Mouse (Mus musculus) hindbrain, embryonic 12.5 days (tissue): ENCODE measurements at regions not wholly inside any gene's neighbourhood (a gene's known extent, or its start where the extent isn't known, plus 50 kb on each side); places are given as distances from the start of the nearest gene placed in this dataset.

Experiments used
- ATAC-seq: fragments of 200-750 bp; cut with Nextera tagmentation; 2 replicates; pipeline ENCODE4 v1.8.0; 2017; ENCODE audit warnings: moderate TSS enrichment; ENCODE audit not compliant: low FRiP score
- H3K27ac ChIP-seq: fragments of 300-500 bp; sonication (generic); 2 replicates; pipeline ENCODE4 v1.5.1; 2016; ENCODE audit warnings: mild to moderate bottlenecking
- H3K27me3 ChIP-seq: fragments of 300-500 bp; sonication (generic); 2 replicates; pipeline ENCODE4 v1.6.1; 2016; ENCODE audit warnings: mild to moderate bottlenecking
- H3K36me3 ChIP-seq: fragments of 300-500 bp; sonication (generic); 2 replicates; pipeline ENCODE4 v1.6.1; 2016; ENCODE audit warnings: mild to moderate bottlenecking
- H3K4me1 ChIP-seq: fragments of 300-500 bp; sonication (generic); 2 replicates; pipeline ENCODE4 v1.6.1; 2016
- H3K4me2 ChIP-seq: fragments of 300-500 bp; sonication (generic); replicated peaks from 2 replicates; pipeline ENCODE4 v1.6.1; 2016; ENCODE audit warnings: mild to moderate bottlenecking
- H3K4me3 ChIP-seq: fragments of 300-500 bp; sonication (generic); 2 replicates; pipeline ENCODE4 v1.5.1; 2016; ENCODE audit warnings: mild to moderate bottlenecking
- H3K9ac ChIP-seq: fragments of 300-500 bp; sonication (generic); 2 replicates; pipeline ENCODE4 v1.6.1; 2016; ENCODE audit warnings: mild to moderate bottlenecking, moderate library complexity
- H3K9me3 ChIP-seq: fragments of 300-500 bp; sonication (generic); replicated peaks from 2 replicates; pipeline ENCODE4 v1.6.1; 2016; ENCODE audit warnings: mild to moderate bottlenecking
- WGBS: fragments of 180-500 bp; shearing (Covaris S2); methylation state at CpG from one replicate; pipeline ENCODE4 v1.1.7; 2016; 5-methylcytosine and 5-hydroxymethylcytosine counted together

DNA sequence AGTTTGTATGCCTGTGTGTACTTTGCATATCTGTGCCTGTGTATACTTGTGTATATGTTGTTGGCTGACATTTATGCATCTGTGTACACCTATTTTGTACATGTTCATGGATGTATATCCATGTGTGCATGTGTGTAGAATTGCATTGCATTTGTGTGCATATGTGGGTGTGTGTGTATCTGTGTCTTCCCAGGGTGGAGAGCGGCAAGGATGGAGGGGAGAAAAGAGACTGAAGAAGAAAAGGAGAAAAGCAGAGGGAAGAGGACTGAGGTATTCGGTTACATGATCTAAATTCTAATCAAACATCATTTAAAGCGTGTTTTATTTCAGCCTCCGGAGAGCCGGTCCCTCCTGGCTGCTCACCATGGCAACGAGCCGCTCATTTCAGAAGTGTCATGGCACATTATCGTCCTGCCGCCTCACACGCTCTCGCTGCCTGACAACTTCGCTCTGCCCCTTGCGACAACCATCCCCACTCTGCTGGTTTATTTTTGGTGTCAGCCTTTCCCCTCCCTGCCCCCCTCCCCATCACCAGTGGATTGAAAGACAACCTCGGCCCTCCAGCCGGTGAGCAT is 58.6 kb downstream of the Mrm1 start:
- Histone ChIP-seq H3K27ac (peak overlapping the region; percentile 86), H3K4me2 (peak overlapping the region; percentile 38), H3K36me3 (no peaks in the 10 kb centered on the region), H3K27me3 (peaks cover 41% of the 10 kb centered on the region), H3K9ac (0 out of 2 replicates have a peak overlapping the region, but pooled peaks have one; percentile 18), H3K9me3 (no peaks in the 10 kb centered on the region), H3K4me3 (no peak overlapping the region), H3K4me1 (peaks cover 54% of the 10 kb centered on the region)
- peak; percentile 81 for ATAC-seq
- 12% methylated on average over 15 of the region's 15 CpGs for WGBS

DNA sequence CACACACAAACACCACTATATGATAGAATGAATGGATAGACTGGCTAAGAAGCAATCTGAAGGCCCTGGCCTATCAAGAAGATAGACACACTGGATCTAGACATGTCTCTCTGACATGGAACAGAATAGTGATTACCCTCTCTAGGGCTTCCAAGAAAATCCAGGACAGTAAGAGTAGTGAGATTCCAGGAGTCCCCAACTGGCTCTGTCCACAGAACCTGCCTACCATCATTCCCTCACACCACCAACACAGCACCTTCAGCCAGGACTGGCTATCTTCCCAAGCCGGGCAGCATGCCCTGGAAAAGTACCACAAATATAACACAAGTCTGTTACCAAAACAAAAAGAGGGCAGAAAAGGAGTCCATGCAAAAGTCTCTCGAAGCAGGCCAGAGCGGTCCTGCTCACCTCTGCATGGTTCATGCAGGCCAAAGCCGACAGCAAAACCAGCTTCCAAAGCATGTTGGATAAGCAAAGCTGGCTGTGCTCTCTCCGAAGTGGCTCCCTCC is 59.8 kb downstream of the Mrm1 start:
- no peak overlapping the region for H3K4me3 ChIP-seq
- peaks cover 45% of the 10 kb centered on the region for H3K4me1 ChIP-seq
- WGBS, result 88% methylated on average over 5 of the region's 5 CpGs
- 0 out of 2 replicates have a peak overlapping the region, but pooled peaks have one; percentile 86 for H3K27ac ChIP-seq
- ATAC-seq, result no peak
- H3K36me3 ChIP-seq, result no peaks in the 10 kb centered on the region
- no peak overlapping the region for H3K4me2 ChIP-seq
- no peaks in the 10 kb centered on the region for H3K9me3 ChIP-seq
- H3K27me3 ChIP-seq, result peaks cover 29% of the 10 kb centered on the region
- no peak overlapping the region for H3K9ac ChIP-seq

DNA sequence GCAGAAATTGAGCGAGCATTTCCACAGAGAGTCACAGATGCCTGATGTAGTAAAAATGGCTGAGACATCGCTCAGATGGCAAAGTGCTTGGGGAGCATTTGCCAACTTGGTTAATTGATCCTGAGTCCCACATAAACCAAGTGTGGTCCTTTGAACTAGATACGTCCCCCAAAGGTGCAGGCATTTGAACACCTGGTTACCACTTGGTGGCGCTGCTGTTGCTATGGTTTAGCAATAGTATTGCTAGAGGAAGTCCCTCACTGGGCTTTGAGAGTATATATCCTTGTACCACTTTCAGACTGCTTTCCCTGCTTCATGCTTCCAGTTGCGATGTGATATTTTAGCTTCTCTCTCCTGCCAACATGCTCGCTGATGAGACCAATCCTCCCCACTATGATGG is 67.3 kb downstream of the Mrm1 start:
- Histone ChIP-seq H3K4me2 (no peak overlapping the region), H3K27ac (no peak overlapping the region), H3K4me1 (peaks cover 21% of the 10 kb centered on the region), H3K27me3 (peaks cover 22% of the 10 kb centered on the region; the same call in 1 of the 2 replicates), H3K9ac (no peak overlapping the region), H3K36me3 (no peaks in the 10 kb centered on the region), H3K4me3 (no peak overlapping the region), H3K9me3 (no peaks in the 10 kb centered on the region)
- ATAC-seq, result no peak
- WGBS, result 75% methylated on average over 6 of the region's 6 CpGs

DNA sequence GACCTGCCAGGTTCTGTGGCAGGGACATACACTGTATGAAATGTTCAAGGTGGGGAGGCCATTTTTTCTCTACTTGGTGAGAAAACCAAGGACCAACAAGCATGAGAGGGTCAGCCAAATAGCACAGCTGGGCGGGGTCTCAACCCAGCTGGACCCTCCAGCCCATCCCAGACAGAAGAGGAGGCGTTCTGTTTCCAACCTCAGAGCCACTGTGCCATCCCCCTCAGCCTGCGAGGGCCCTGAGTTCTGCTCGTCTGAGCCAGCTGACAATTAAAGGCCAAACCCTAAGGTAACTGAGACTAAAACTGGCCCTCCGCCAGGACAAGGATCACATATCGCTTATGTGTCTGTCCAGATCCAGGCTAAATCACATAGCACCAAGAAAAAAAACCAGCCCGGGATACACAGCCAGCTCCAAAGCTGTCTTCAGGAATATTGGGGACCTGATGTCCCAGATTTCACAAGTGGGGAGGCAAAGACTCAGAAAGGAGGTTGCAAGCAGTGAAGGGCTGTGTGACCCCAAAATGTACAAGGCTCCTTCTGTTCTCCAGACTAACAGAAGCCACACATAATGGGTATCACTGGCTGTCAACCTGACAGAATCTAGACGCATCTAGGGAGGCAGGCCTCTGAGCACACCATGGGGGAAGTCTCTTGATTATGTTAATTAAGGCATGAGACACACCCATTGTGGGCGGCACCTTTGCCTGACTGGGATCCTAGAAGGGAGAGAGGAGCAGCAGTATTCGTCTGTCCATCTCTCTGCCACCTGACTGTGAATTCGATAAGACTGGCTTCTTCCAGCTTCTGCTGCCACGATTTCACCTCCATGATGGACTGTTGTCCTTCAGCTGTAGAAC is 69.6 kb downstream of the Mrm1 start:
- Histone ChIP-seq H3K9ac (no peak overlapping the region), H3K4me2 (no peak overlapping the region), H3K4me3 (no peak overlapping the region), H3K27me3 (peaks cover 16% of the 10 kb centered on the region; the same call in 1 of the 2 replicates), H3K27ac (peak overlapping the region; percentile 36), H3K36me3 (no peaks in the 10 kb centered on the region), H3K4me1 (peaks cover 29% of the 10 kb centered on the region), H3K9me3 (no peaks in the 10 kb centered on the region)
- 40% methylated on average over 12 of the region's 12 CpGs for WGBS
- peak; percentile 74 for ATAC-seq

DNA sequence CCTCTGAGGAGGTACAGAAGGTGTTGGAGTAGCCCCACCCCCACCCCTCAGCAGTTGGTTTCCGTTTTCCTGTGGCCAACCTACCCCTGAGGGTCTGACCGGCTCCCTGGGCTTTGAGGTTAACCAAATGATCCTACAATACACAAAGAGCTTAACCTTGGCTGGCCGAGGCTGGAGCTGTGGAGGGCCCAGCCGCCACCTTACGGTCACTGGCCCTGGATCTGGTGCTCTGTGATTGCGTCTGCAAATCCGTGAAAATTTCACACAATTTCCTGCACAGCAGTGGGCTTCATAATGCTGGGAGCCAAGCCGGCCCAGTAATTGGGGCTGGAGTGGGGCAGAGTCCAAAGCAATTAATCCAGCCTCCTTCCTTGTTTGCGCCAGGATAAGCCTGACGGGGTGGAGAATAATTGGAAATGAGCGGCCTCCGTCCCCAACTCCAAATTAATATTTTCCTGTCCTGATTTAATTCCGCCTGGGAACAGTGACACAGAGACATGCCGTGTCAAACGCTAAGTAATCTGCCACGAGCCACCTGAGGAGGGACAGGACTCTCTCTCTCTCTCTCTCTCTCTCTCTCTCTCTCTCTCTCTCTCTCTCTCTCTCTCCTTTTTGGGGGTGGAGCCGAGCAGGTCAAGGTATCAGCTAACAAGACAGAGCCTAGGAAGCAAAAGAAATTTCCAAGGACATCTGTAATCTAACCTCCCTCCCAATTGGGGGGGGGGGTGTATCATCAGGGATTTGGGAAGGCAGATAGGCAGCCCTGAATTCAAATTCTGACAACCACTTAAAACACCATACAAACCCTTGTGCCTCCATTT is 80.3 kb downstream of the Mrm1 start:
- no peak overlapping the region for H3K4me3 ChIP-seq
- no peaks in the 10 kb centered on the region for H3K36me3 ChIP-seq
- H3K4me1 ChIP-seq, result peaks cover 11% of the 10 kb centered on the region
- H3K9me3 ChIP-seq, result no peaks in the 10 kb centered on the region
- H3K27me3 ChIP-seq, result peaks cover 8% of the 10 kb centered on the region
- no peak for ATAC-seq
- H3K9ac ChIP-seq, result no peak overlapping the region
- no peak overlapping the region for H3K4me2 ChIP-seq
- WGBS, result 14% methylated on average over 17 of the region's 17 CpGs
- H3K27ac ChIP-seq, result peak overlapping the region; percentile 61

DNA sequence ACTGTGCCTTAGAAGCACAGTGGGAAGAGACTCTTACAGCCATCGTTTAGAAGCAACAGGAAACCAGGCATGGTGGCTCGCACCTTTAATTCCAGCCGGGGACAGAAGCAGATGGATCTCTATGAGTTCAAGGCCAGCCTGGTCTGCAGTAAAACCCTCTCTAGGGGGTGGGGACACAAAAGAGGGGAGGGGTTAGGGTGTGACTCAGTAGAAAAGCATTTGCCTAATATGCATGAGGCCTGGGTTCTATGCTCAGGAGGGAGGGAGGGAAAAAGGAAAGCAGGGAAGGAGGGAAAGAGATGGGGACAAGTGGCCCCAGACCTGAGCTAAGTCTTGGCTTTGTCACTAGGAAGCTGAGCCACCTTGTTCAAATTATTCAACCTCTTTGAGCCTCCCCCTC is 81.2 kb downstream of the Mrm1 start:
- no peak overlapping the region for H3K4me2 ChIP-seq
- H3K36me3 ChIP-seq, result no peaks in the 10 kb centered on the region
- peaks cover 8% of the 10 kb centered on the region for H3K27me3 ChIP-seq
- ATAC-seq, result no peak
- 64% methylated on average over 3 of the region's 3 CpGs for WGBS
- no peak overlapping the region for H3K4me3 ChIP-seq
- no peak overlapping the region for H3K27ac ChIP-seq
- H3K9me3 ChIP-seq, result no peaks in the 10 kb centered on the region
- H3K9ac ChIP-seq, result no peak overlapping the region
- peaks cover 11% of the 10 kb centered on the region for H3K4me1 ChIP-seq

DNA sequence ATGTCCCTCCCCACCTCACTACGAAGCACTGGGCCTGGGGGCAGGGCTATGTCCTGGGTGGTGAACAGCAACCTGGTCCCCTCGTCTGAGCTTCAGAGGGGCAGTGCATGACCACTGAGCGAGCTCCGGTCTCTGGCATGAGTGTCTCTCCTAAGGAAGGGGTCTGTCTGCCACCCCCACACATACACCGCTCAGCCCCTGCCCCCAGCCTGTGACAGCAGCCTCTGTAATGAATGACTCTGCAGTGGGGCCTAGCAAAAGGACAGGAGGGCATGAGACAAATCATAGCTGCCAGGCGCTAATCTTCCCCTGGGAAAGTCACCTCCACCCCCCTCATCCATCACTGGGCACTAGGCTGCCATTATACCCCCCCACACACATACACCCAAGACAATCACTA is 87.4 kb downstream of the Mrm1 start:
- H3K4me1 ChIP-seq, result peaks cover 32% of the 10 kb centered on the region
- ATAC-seq, result peak; percentile 58; the same call in 1 of the 2 replicates
- no peaks in the 10 kb centered on the region for H3K27me3 ChIP-seq
- H3K4me3 ChIP-seq, result no peak overlapping the region
- WGBS, result 47% methylated on average over 6 of the region's 6 CpGs
- H3K27ac ChIP-seq, result peak overlapping the region; percentile 30; the same call in 1 of the 2 replicates
- H3K9ac ChIP-seq, result no peak overlapping the region
- no peak overlapping the region for H3K4me2 ChIP-seq
- no peaks in the 10 kb centered on the region for H3K36me3 ChIP-seq
- no peaks in the 10 kb centered on the region for H3K9me3 ChIP-seq

DNA sequence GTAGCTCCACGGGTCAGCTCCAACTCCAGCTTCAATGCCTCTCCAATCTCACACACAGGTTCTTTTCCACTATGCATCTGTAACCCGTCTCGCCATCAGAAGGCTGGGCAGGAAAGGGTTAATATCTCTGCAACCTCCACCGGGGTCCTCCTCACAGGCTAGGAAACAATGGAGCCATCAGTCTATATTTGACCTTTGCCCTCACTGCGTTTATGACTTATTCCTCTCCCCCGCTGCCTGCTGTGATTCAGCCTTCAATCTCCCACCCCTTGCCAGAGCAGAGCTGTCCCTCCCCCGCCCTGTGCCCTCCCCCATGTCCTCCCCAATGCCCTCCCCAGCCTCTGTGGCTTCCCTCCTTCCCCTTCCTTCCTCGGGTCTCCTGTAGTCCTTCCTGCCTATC is 89.1 kb downstream of the Mrm1 start:
- Histone ChIP-seq H3K9me3 (no peaks in the 10 kb centered on the region), H3K36me3 (no peaks in the 10 kb centered on the region), H3K27me3 (no peaks in the 10 kb centered on the region), H3K4me3 (no peak overlapping the region), H3K9ac (no peak overlapping the region), H3K4me2 (no peak overlapping the region), H3K27ac (no peak overlapping the region), H3K4me1 (peaks cover 44% of the 10 kb centered on the region)
- 15% methylated on average over 8 of the region's 8 CpGs for WGBS
- ATAC-seq, result no peak

DNA sequence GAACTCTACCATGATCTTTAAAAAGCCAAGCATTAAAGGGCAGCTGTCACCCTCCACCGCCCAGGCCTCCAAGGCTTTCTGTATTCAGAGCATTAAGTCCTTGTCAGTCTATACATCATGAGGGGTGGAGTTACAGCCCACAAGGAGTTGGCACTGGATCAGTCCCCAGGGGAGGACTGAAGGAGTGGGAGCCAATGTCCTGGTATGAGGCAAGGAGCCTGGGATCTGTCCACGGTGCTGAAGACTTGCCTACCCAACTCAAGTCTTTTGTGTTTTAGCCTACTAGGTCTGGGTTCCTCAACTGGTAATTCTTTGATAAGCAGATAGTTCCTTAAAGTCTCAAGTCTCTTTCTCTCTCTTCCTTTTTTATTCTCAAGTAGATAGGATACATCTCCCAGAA is 90.1 kb downstream of the Mrm1 start:
- WGBS, result 11% methylated on average over 2 of the region's 2 CpGs
- Histone ChIP-seq H3K27ac (no peak overlapping the region), H3K27me3 (no peaks in the 10 kb centered on the region), H3K36me3 (no peaks in the 10 kb centered on the region), H3K4me1 (peaks cover 52% of the 10 kb centered on the region), H3K4me3 (no peak overlapping the region), H3K4me2 (no peak overlapping the region), H3K9ac (no peak overlapping the region), H3K9me3 (no peaks in the 10 kb centered on the region)
- ATAC-seq, result no peak

DNA sequence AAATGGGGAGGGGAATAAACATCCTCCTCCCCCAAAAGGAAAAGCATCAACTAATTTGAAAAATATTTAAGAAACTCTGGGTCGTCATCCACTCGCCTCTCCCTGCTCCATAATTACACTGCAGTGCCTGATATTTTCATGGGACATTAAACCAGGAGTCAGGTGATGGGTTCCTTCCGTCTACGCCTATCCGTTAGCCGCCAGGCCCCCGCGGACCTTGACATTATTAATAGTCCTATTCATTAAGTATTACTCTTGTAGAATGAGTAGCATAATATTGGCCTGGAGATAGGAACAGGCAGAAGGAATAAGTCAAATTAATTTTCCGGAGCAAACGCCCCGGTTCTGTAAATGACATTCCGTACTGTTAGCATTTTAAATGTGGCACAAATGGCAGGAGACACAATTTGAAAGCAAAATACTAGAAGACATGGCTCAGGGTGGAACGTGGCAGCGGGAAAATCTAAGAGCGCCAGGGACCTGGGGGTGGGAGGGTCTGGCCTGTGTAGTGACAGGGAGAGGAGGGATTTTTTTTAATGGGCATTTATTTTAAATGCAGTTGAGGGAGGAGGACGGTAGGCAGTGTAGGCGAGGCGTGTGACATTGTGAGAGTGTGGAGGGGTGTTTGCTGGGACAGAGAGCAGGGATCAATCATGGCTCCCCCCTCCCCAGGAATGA is 93.2 kb downstream of the Mrm1 start:
- no peaks in the 10 kb centered on the region for H3K9me3 ChIP-seq
- H3K4me2 ChIP-seq, result 0 out of 2 replicates have a peak overlapping the region, but pooled peaks have one; percentile 6
- 47% methylated on average over 18 of the region's 18 CpGs for WGBS
- H3K9ac ChIP-seq, result no peak overlapping the region
- H3K4me1 ChIP-seq, result peaks cover 49% of the 10 kb centered on the region
- H3K27ac ChIP-seq, result peak overlapping the region; percentile 79
- ATAC-seq, result peak; percentile 49
- no peaks in the 10 kb centered on the region for H3K36me3 ChIP-seq
- peaks cover 4% of the 10 kb centered on the region for H3K27me3 ChIP-seq
- H3K4me3 ChIP-seq, result no peak overlapping the region

DNA sequence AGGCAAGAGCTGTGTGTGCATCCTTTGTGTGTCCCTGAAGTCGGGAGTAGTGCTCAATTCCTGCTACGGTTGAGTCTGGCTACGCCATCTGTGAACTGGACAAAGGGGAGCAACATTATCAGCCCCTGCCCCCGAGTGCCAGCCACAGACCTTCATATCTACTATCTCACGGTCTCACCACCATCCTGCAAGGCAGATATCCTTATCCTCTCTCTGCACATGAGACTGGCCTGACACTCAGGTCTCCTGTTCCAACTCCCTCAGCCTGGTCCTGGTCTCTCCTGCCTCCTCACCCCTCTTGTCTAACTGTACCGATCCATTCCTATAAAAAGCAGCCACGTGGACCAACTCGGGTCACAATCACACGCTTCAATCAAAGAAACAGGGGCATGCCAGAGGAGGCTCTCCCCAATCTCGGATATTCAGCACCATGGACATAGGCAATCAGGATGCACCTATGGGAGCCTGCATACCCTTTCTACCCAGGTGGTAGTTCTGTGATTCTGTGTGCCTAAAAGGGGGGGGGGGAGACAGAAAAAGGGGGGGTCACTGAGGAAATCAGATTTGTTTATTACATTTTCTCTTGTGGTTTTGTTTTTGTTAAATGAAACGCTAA is 94.0 kb downstream of the Mrm1 start:
- Histone ChIP-seq H3K9ac (no peak overlapping the region), H3K4me2 (no peak overlapping the region), H3K36me3 (no peaks in the 10 kb centered on the region), H3K27ac (peak overlapping the region; percentile 30), H3K27me3 (peaks cover 4% of the 10 kb centered on the region), H3K4me1 (peaks cover 45% of the 10 kb centered on the region), H3K4me3 (no peak overlapping the region), H3K9me3 (no peaks in the 10 kb centered on the region)
- ATAC-seq, result no peak
- 45% methylated on average over 11 of the region's 11 CpGs for WGBS
